Mouse (Mus musculus) granulocyte monocyte progenitor cell, adult 5-6 weeks (primary cell): ENCODE data around the gene Hdhd3. TPM values are rescaled to one million over a fixed set of nuclear protein-coding genes. Genes with fewer than 3 reads are reported as not detected.
A peak's percentile ranks its signal among the peaks of the same experiment; 100 is the strongest.
"Not testable (repeated sequence)": the region's sequence is repeated elsewhere in the genome, so short reads cannot be mapped to it uniquely, and the experiment has no call there.

Experiments used
- ATAC-seq: replicated peaks from 2 replicates; pipeline ENCODE4 v1.8.0; 2016; ENCODE audit warnings: mild to moderate bottlenecking, moderate TSS enrichment, inconsistent platforms; ENCODE audit not compliant: poor library complexity, severe bottlenecking
- total RNA-seq, 2 experiments: library from RNA; stranded (forward) in 1 of 2; stranded (reverse) in 1 of 2; fragments of 200-712, 200-1000 nt in 1 of 2; fragments of >200 nt in 1 of 2; fragmentation: Nextera tagmentation in 1 of 2; gene quantifications; 2 replicates each; pipeline ENCODE4 v1.2.3; 2014 to 2017

Hdhd3 gene
- total RNA-seq, 2 experiments from 2014 or later, result 4.2 TPM; not detected in 1

DNA sequence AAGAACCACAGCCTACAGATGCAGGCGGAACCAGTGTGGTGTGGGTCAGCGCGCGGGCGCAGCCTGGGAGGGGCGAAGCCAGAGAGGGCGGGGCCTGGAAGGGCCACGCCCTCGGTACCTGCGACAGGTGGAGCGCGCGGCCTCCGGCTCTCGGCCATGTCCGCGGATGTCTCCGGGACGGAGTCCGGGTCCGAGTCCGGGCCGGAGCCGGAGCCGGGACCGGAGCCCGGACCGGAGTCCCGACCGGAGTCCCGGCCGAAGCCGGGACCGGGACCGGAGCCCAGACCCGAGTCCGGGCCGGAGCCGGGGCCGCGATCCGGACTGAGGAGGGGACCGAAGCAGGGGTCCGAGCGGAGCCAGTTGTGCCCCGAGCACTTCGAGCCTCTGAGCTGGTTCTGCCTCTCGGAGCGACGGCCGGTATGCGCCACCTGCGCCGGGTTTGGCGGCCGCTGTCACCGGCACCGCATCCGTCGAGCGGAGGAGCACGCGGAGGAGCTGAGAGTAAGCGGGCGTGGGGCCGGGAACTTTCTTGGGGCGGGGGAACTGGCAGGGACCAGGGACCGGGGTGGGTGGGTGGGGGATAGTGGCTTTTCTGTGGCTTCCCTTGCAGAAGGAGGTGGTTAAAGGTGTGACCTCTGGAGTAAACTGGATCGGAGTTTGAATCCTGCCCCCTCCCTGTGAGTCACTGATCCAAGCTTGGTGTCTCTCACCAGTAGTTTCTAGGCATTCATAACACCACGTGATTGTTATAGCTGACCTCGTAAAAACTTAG is 23.1 kb downstream of the Hdhd3 start, which contains the start of gene Bspry:
TSS of gene Bspry (plus strand) at position 117 of the 772 bp plus-strand sequence.
- peak; percentile 47 for ATAC-seq

DNA sequence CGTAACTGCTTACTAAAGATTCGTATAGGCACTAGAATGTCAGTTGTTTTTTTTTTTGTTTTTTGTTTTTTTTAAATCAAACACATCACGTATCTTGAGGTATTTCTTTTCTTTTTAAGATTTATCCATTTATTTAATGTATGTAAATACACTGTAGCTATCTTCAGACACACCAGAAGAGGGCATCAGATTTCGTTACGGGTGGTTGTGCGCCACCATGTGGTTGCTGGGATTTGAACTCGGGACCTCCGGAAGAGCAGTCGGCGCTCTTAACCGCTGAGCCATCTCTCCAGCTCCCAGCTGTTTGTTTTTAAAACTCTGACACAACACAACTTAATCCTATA is 23.7 kb downstream of the Hdhd3 start:
- ATAC-seq, result not testable (repeated sequence)

DNA sequence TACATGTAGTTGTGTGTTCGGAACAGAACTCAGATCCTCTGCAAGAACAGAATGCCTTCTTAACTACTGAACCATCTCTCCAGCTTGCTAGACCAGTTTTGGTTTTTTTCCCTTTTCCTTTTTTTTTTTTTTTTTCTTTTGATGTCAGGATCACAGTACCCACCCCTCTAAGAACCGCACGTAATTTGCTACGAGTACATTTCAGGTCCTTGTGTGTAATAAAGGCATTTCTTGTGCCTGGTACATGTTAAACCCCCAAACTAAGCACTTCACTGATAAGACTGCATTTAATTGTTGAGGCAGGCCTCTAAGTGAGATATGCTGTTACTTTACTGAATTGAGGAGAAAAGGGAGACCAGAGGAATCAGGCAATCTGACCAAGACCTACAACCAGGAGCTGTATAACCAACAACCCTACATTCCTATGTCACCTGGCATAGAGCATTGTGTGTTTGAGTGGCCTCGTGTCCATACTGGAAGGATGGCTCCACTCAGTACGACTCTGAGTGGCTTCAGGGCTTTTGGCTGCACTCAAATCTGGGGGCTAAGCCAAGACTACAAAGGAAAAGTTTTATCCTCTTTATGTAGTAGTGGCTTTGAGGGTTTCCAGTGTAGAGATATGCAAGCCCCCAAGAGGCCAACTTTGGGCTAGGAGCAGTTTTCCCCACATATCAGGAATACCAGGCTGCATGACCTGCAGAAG is 25.6 kb downstream of the Hdhd3 start:
- no peak for ATAC-seq

- no peak for ATAC-seq
These were observed 27.5 kb downstream of the Hdhd3 start for GRCm38 (mm10) chr4:62475793-62476192.

GRCm38 (mm10) chr4:62475131-62475530 is 28.1 kb downstream of the Hdhd3 start:
- ATAC-seq, result no peak

DNA sequence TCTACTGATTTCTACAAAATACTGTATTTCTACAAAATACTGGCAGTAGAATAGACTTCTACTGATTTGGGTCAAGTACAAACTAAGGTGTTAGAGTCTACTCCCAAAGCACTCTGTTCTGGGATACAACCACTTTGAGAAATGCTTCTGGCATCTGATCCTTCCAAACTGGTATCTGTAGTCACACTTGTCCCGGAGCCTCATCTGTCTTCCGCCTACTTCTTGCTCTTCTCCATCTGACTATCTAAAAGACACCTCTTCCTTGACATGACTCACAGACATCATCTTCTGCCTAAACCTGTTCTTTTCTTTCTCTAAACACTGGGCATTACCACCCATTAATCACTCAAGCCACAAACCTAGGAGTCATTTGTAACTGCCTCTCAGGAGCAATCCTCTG is 31.2 kb downstream of the Hdhd3 start:
- no peak for ATAC-seq

DNA sequence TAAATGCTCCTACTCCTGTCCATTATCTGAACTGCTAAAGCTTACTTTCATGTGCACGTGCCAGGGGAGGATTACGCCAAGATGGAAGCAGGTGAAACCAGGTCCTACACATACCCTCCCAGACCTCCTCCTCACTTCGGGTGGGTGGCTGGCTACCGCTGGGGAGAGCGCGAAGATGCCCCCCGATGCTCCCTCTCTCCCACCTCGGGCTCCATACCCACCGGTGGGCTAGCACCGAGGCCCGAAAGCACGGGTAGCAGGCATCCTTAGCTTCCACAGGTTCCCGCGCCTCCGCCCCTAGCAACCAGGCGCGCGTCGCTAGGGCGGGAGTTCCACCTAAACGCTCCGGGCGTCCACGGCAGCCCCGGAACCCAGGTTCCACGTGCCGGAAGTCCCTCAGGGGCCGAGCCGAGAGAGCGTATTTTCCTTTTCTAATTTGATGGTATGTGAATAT is 32.6 kb downstream of the Hdhd3 start, which contains the start of gene Wdr31:
TSS of gene Wdr31 (minus strand) at position 299 of the 454 bp plus-strand sequence.
- ATAC-seq, result peak; percentile 100

DNA sequence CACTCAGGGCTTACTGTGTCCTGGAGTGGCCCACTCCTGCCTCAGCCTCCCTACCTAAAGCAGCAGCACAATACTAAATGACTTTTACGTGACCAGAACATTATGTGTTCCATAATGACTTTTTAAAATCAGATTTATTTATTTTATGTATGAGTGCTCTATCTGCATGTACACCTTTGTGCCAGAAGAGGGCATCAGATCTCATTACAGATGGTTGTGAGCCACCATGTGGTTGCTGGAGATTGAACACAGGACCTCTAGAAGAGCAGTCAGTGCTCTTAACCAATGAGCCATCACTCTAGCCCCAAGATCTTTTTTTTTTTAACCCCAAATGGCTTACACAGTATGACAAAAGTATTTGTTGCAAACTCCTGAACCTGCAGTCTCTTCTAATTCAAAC is 35.1 kb downstream of the Hdhd3 start:
- ATAC-seq, result no peak

GRCm38 (mm10) chr4:62463124-62463523 is 40.1 kb downstream of the Hdhd3 start:
- ATAC-seq, result no peak

GRCm38 (mm10) chr4:62460348-62460747 is 42.9 kb downstream of the Hdhd3 start:
- ATAC-seq, result no peak

DNA sequence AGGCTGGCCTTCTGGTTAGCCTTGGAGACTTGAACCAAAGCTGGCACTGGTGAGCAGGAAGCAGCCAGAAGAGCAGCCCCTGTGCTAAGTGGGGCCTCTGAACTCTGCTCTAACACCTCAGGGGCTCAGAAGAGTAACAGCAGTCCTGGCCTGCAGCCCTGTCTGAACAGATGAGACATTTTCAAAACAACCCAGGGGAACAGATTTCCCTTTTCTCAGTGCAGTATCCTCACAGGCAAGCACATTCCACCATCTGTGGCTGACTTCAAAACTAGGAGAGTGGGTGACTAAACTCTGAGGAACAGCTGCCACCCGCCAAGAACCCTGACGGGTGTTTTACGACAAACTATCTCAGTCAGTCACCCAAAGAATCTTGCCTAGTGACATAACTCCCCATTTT is 44.2 kb downstream of the Hdhd3 start:
- no peak for ATAC-seq

DNA sequence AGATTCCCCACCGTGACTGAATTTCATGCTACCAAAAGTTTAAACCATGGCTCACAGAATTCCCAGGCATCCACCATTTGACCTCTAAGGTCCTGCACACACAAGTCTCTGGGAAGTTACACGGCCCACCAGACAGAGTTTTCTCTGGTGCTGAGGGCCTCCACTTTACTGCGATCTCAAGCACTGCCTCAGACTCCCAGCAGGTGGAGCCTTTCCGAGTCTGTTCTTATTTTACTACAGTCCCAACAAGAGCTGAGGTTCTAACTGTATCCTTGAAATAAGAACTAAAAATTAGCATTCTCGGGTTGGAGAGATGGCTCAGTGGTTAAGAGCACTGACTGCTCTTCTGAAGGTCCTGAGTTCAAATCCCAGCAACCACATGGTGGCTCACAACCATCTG is 48.3 kb downstream of the Hdhd3 start:
- peak; percentile 69 for ATAC-seq

Other genes with a start within 250 kb of the Hdhd3 start
- gene Slc31a2, start 240.9 kb downstream of the Hdhd3 start, total RNA-seq (2014; fragmentation: Nextera tagmentation), result 36.4 and 39.4 TPM in 2 replicates
- gene Slc31a2, start 240.9 kb downstream of the Hdhd3 start, total RNA-seq (2017), result 18.7 and 19.4 TPM in 2 replicates
- gene Fkbp15, start 142.9 kb downstream of the Hdhd3 start, total RNA-seq (2014; fragmentation: Nextera tagmentation), result 31.5 and 36.8 TPM in 2 replicates
- 47.4 and 54.9 TPM in 2 replicates for gene Fkbp15, start 142.9 kb downstream of the Hdhd3 start, total RNA-seq (2017)
- gene Slc31a1, start 142.7 kb downstream of the Hdhd3 start, total RNA-seq (2014; fragmentation: Nextera tagmentation), result 22.5 and 24.8 TPM in 2 replicates
- gene Slc31a1, start 142.7 kb downstream of the Hdhd3 start, total RNA-seq (2017), result 19.8 and 23.7 TPM in 2 replicates
- 150 and 151 TPM in 2 replicates for gene Cdc26, start 94.8 kb downstream of the Hdhd3 start, total RNA-seq (2014; fragmentation: Nextera tagmentation)
- 103 and 127 TPM in 2 replicates for gene Cdc26, start 94.8 kb downstream of the Hdhd3 start, total RNA-seq (2017)
- gene Prpf4, start 94.7 kb downstream of the Hdhd3 start, total RNA-seq (2014; fragmentation: Nextera tagmentation), result 20.1 and 24.1 TPM in 2 replicates
- 17.4 and 17.6 TPM in 2 replicates for gene Prpf4, start 94.7 kb downstream of the Hdhd3 start, total RNA-seq (2017)
- not detected in 2 replicates for gene Rnf183, start 68.2 kb downstream of the Hdhd3 start, total RNA-seq (2014; fragmentation: Nextera tagmentation)
- not detected in 2 replicates for gene Rnf183, start 68.2 kb downstream of the Hdhd3 start, total RNA-seq (2017)
- gene Wdr31, start 32.6 kb downstream of the Hdhd3 start, total RNA-seq (2014; fragmentation: Nextera tagmentation), result 1.2 and 2.4 TPM in 2 replicates
- gene Wdr31, start 32.6 kb downstream of the Hdhd3 start, total RNA-seq (2017), result 1.5 and 2.0 TPM in 2 replicates
- not detected in 2 replicates for gene Bspry, start 23.4 kb downstream of the Hdhd3 start, total RNA-seq (2014; fragmentation: Nextera tagmentation)
- 0.43 TPM in 1 of 2 replicates, not detected in the other for gene Bspry, start 23.4 kb downstream of the Hdhd3 start, total RNA-seq (2017)
- gene Alad, start 16.5 kb upstream of the Hdhd3 start, total RNA-seq (2014; fragmentation: Nextera tagmentation), result 25.4 and 34.6 TPM in 2 replicates
- 14.8 and 16.3 TPM in 2 replicates for gene Alad, start 16.5 kb upstream of the Hdhd3 start, total RNA-seq (2017)
- 63.7 and 69.6 TPM in 2 replicates for gene Pole3, start 21.6 kb upstream of the Hdhd3 start, total RNA-seq (2014; fragmentation: Nextera tagmentation)
- 72.0 and 76.7 TPM in 2 replicates for gene Pole3, start 21.6 kb upstream of the Hdhd3 start, total RNA-seq (2017)
- not detected in 2 replicates for gene 4933430I17Rik, start 21.9 kb upstream of the Hdhd3 start, total RNA-seq (2014; fragmentation: Nextera tagmentation)
- gene 4933430I17Rik, start 21.9 kb upstream of the Hdhd3 start, total RNA-seq (2017), result 0.72 TPM in 1 of 2 replicates, not detected in the other
- gene Rgs3, start 56.4 kb upstream of the Hdhd3 start, total RNA-seq (2014; fragmentation: Nextera tagmentation), result 6.5 and 17.4 TPM in 2 replicates
- gene Rgs3, start 56.4 kb upstream of the Hdhd3 start, total RNA-seq (2017), result 5.2 and 11.3 TPM in 2 replicates